Mouse (Mus musculus): ENCODE results near the gene Oas1g.

DNA sequence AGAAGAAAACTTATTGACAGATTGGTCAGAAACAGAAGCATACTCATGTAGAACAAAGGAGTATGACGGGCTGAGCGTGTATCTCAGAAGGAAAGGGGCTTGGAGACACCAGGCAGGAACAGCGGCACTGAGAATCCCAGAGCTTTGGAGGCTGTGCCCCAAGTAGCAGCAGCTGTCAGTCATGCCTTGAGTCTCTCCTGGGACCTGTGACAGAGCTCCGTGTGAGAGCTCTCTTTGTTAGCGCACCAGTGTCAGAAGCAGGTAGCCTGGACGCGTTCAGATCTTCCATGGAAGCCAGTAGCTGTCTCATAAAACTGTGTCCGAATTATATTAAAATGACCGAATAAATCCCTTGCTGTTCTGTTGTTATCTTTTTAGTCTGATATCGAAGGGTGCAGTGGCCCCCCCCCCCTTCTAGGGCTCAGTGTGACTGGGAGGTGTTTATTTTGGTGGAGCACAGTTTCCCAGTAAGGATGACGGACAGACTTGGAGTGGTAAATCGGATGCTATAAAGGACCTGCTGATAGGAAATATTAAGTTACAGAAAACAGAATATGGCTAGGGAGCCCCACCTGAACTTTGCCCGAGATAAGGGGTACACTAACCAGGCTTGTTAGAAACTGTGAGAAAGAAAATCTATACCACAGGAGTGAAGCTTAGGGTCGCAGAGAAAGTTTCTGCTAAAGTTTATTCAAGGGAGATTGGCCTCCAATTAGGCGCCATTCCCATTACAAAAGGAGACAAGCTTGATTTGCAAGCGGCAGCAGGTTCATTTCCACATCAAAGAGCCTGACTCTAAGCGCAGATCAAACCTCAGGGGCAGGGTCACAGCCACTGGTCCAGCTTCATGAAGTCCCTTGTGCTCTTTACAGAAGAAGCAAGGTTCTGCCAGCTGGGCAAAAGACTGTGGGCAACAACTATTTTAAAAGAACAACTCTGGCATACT lies 53.8 kb downstream of the Oas1g start:
- no peak for TF ChIP-seq POLR2A (IDR thresholded peaks at IDR 0.05; ENCODE audit: borderline replicate concordance, control insufficient read depth, low read depth, low read length)
- TF ChIP-seq CTCF (IDR thresholded peaks at IDR 0.05; ENCODE audit: control insufficient read depth, insufficient read depth, low read length), result no peak
